Mouse (Mus musculus) MEL-GATA-1-ER (cell line): ENCODE data around the gene Cd40lg.
A peak's percentile ranks its signal among the peaks of the same experiment; 100 is the strongest.

Experiments used
- DNase-seq: peaks from one replicate; pipeline ENCODE4 v3.0.0-alpha.2; 2012; ENCODE audit warnings: low read depth; ENCODE audit errors: extremely low read depth

Gene Cd40lg

DNA sequence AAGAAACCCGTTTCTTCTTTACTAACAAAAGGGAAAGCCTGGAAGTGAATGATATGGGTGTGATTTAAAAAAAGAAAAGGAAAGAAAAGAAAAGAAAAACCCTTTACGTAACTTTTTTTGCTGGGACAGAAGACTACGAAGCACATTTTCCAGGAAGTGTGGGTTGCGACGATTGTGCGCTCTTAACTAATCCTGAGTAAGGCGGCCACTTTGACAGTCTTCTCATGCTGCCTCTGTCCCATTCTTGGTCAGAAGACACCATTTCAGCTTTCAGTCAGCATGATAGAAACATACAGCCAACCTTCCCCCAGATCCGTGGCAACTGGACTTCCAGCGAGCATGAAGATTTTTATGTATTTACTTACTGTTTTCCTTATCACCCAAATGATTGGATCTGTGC, at the start of gene Cd40lg:
Cd40lg (plus strand) TSS at position 268 of the 400 bp plus-strand sequence.
- no peak for DNase-seq

- DNase-seq, result no peak
Observed at GRCm38 (mm10) chrX:57166549-57166948, 45.4 kb upstream of the Cd40lg start.

- no peak for DNase-seq
Observed at GRCm38 (mm10) chrX:57171269-57171668, 40.7 kb upstream of the Cd40lg start.

DNA sequence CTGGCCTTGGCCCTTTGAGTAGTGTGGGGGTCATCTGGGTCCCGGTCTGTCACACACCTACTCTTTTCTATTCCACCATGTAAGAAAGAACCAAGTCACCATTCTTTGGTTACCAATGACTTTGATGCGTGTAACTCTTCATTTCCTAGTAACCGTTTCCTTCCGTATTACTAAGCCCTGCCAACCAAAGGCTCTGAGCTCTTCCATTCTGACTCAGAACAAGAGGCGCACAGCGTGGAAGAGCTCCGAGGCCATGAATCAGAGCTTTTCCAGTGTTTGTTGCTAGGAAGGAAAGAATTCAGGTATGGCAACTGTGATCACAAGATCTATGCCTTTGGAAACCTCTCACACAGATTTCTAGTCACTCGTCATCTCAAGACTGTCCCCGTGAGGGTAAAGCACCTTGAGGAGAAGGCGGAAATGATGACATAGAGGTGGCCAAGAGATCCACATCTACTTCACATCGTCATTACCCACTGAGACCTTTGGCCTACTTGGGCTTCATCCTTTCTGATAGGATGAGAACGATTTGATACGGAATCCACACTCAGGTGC, 34.6 kb upstream of the Cd40lg start:
- no peak for DNase-seq

GRCm38 (mm10) chrX:57182470-57182869, 29.5 kb upstream of the Cd40lg start:
- DNase-seq, result no peak

GRCm38 (mm10) chrX:57183359-57183758, 28.6 kb upstream of the Cd40lg start:
- DNase-seq, result no peak

- no peak for DNase-seq
Observed at GRCm38 (mm10) chrX:57187301-57187700, 24.6 kb upstream of the Cd40lg start.

GRCm38 (mm10) chrX:57189335-57189734, 22.6 kb upstream of the Cd40lg start:
- DNase-seq, result no peak

DNA sequence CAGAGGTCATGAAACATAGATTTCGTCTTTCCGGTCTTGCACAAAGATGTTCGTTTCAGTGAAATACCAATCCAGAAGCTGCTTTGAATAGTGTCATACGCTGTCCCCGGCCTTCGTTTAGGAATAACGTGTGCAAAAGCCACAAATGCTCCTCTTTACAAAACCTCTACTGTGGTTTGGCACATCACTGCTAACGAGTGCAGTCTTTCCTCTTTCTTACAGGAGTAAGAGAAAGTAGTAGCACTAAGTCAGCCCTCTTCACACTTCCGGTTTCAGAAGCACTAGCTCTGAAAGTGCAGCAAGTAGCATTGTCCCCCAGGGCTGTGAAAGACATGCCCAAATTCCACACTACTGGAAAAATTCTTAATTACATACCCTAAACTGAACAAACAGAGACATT, 15.6 kb upstream of the Cd40lg start:
- no peak for DNase-seq

- DNase-seq, result no peak
Observed at GRCm38 (mm10) chrX:57198036-57198435, 13.9 kb upstream of the Cd40lg start.

- DNase-seq, result no peak
Observed at GRCm38 (mm10) chrX:57200397-57200796, 11.5 kb upstream of the Cd40lg start.

DNA sequence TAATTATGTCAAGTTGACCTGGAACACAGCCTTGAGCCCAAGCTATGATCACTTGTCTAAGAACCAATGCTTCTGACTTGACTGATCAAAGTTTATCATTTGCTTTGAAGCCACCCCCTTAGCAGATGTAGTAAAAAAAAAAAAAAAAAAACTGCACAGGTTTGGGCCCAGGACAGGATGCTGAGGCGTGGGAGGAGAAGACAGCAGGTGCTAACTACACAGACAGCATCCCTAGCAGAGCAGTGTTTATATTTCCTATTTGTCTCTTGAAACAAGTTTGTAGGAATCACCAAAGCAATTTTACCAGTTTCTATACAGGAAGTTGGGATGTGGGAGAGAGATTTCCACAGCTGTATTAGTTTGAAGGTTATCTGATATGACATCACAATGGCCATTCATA, 1.4 kb upstream of the Cd40lg start:
- no peak for DNase-seq

DNA sequence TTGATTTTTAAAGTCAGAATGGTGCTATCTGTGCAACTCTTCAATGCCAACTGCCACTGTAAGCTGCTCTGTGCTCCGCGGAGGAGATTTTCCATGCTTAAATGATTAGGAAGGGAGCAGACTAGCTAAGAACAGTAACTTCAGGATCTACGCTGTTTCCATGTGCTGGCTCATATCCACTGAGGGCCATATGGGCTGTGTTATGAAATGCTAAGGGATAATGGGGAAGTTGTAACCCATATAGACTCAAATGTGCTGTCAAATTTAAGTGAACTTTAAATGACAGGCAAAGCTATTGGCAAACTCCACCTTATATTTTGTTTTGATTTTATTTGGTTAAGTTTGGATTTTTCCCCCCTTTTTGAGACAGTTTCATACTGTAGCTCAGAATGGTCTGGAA, 919 bp downstream of the Cd40lg start:
- no peak for DNase-seq

DNA sequence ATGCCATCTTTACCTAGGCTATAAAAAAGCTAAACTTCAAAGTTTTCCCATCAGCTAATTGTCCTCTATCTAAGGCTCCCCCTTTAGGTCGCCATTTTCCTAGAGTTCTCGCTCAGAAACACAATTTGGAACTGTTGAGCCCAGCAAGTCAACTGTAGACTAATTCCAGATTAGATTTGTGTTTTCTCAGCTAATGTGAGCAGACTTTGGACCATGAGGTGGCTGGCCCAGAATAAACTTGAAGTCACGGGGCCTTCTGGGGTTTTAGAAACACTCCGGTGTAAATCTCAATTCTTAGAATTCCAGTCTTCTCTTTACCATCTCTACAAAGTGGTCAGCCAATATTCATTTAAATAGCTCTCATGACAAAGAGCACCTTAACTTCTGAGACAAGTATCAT, 3.6 kb downstream of the Cd40lg start:
- no peak for DNase-seq

- no peak for DNase-seq
Observed at GRCm38 (mm10) chrX:57216271-57216670, 4.3 kb downstream of the Cd40lg start.

DNA sequence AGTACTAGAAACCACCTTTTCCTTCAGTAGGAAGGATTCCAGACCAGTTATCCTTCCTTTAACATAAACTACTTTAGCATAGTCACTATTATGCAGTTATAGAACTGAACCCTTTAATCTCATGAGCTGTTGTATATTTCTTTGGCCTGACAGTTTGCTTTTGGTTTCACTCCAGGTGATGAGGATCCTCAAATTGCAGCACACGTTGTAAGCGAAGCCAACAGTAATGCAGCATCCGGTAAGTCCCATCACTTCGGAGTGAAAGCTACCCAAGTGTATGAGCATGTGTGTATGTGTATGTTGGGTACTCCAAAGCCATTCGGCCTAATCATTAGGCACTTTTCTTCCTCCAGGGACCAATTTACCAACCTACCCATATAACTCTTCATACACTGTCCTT, 7.6 kb downstream of the Cd40lg start:
- DNase-seq, result no peak

GRCm38 (mm10) chrX:57221881-57222280, 9.9 kb downstream of the Cd40lg start:
- no peak for DNase-seq

DNA sequence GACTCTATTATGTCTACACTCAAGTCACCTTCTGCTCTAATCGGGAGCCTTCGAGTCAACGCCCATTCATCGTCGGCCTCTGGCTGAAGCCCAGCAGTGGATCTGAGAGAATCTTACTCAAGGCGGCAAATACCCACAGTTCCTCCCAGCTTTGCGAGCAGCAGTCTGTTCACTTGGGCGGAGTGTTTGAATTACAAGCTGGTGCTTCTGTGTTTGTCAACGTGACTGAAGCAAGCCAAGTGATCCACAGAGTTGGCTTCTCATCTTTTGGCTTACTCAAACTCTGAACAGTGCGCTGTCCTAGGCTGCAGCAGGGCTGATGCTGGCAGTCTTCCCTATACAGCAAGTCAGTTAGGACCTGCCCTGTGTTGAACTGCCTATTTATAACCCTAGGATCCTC, 11.4 kb downstream of the Cd40lg start:
- DNase-seq, result no peak

DNA sequence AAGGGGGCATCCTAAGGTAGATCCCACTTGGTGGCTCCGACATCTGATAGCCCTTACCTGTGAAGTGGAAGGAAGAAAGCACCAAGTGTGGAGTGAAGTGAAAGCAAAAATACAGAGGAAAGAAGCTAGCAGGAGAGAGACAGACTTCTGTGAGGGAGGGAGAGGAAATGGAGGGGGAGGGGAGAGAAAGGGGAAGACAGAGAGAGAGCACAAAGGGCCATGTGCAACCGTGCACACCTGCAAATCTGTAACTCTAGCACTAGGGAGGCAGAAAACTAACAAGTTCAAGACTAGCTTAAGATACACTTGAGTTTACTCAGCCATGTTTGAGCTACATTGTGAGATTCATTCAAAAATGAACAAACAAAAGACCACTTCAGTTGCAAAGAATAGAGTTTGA, 16.2 kb downstream of the Cd40lg start:
- DNase-seq, result no peak

GRCm38 (mm10) chrX:57233596-57233995, 21.7 kb downstream of the Cd40lg start:
- DNase-seq, result no peak

DNA sequence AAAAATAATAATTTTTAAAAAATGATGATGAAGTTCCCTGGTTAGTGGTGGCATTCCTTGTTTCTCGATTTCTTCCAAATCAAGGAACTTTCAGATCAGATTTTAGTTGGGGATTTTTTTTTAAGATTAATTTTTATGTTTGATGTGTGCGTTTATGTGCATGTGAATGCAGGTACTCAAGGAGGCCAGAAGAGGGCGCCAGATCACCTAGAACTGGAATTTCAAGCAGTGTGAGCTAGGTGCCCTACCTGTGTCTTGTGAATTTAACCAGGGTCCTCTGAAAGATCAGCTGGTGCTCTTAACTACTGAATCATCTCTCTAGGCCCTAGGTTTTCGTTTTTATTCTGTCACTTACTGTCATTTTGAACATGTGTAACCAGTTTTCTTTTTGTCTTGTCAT, 24.0 kb downstream of the Cd40lg start:
- peak; percentile 1 for DNase-seq

GRCm38 (mm10) chrX:57238572-57238971, 26.6 kb downstream of the Cd40lg start:
- DNase-seq, result no peak

DNA sequence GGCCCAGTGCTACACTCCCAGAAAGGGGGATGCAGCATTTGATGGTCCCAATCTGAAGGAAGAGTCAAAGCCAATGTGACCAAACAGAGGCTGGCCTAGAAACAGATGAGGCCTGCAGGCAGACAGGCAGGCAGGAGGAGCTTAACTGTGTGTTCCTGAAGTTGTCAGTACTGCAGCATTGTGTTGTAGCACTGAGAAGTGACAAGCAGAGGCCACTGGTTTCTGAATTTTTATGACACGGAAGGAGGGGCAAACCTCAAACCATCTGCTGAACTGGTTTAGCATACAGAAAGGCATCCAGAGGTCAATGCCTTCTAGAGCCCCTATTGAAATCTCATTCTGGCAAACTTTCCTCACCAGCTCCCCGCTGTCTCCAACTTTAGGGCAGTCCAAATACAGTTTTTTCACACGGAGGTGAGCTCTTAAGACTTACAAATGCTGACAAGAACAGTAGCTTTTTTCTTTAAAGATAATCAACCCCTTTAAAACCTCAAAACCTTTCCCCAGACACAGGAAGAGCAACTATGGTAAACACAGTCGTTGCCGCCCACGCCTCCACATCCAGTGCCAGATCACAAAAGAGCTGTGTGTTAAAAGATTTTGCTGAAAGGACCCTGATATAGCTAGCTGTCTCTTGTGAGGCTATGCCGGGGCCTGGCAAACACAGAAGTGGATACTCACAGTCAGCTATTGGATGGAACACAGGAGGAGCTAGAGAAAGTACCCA, 41.5 kb downstream of the Cd40lg start:
- no peak for DNase-seq
